Mouse (Mus musculus) T-helper 1 cell (primary cell): ENCODE measurements at regions not wholly inside any gene's neighbourhood (a gene's known extent, or its start where the extent isn't known, plus 50 kb on each side); places are given as distances from the start of the nearest gene placed in this dataset.

Source experiments
- in situ Hi-C: fragments of 300-600 bp; cut with MboI, MseI; formaldehyde crosslinking; loops from one replicate; pipeline ENCODE4 v1.15.1; 2025; ENCODE audit warnings: high pct_unique_total_duplicates

DNA sequence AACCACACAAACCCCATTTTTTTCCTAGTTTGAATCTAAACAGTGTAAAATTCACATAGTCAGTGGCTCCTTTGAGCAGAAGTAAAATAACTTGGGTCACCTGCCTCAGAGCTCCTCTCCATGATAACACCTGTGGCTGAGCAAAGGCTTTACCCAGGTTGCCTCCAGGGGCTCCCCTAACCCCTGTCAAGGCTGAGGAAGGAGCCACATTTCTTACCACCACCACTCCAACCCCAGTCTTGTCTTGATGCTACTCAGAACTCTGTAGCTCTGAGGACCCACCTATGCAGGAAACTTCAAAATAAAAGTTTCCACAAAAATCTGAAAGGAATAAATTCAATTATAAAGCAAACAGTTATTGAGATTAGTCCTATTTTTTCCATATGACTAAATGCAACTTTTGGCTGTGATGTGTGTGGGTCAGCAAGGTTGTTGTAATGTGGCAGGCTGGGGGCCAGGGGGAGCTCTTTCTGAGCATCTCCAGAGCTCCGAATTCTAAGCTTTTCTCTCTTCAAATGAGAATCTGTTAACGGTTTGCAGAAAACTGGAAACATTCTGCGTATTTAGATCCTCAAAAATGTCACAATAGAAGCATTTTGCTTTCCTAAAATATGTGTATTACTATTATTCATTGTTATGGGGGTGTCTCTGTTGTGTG lies 159.0 kb upstream of the Dusp10 start:
- in situ Hi-C loops, result no loop called here

DNA sequence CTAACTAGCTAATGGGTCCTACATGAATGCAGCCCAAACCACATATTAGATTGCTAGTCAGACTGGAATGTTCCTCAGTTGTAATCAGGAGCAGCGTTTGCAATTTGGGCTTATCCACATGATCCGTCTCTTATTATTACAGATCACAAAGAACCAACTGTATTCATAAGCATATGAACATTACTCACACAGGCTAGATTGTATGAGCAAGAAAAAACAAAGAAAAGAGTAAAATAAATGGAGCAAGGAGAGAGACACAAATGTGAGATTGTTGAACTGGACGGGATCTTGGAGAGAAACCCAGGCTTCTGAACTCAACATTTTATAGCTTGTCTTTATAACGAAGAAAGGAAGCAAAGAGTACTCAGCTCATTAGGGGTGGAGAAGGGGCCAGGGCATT lies 148.0 kb upstream of the Dusp10 start:
- in situ Hi-C loops, result no loop called here

- in situ Hi-C loops, result no loop called here
Observed at GRCm38 (mm10) chr1:183865586-183865985, 147.5 kb upstream of the Dusp10 start.

- in situ Hi-C loops, result no loop called here
Observed at GRCm38 (mm10) chr1:183868965-183869364, 144.1 kb upstream of the Dusp10 start.

DNA sequence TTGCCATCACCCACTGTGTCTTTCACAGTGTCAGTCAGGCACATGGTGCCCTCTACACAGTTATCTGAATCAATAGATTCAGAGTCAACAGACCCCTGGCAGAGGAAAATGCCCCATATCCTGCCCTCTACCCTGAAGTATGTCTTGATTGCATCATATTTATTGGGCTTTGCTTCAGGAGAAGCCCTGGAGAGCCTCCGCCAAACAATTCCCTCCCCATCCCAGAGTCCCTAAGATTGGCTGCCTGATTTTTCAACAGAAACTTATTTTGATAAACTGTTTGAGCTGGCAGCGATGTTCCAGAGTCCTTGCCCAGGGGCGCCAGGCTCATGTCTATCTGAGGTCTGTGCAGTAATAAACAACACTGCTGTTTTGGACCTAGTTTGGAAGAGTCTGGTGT lies 117.2 kb upstream of the Dusp10 start:
- in situ Hi-C loops, result no loop called here

DNA sequence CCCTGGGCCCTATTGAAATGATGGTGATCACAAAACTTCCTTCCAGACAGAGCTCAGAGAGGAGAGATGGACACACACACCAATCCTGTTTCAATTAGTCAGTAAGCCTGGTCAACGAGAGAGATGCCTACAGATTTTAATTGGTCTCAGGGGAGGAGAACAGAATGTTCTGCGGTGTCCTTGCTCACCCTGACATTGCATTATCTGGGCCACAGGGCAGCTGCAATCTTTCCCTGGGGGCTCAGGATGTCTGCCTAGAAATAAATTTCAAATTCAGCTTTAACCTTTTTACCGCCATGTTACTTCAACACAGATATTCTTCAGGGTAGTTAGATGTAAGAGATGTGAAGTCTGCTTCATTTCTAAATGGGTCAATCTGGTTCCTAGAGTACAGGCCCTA lies 115.0 kb upstream of the Dusp10 start:
- in situ Hi-C loops, result no loop called here

DNA sequence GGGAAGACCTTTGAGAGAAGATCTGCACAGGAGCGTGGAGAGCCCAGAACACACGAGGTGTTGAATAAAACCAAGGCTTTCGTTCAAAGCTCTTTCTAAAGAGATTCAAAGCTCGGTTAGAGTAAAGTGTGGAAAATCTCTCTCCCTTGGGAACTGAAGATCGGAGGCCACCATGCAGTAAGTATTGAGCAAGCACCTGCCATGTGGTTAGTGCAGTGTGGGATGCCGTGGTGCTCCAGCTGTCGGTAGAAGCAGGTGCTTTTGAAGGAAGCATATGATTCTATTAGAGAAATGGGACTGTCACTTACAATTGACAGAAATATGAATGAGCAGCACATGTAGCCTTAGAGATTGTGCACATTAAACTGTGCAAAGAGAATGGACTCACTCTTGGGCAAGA lies 108.5 kb upstream of the Dusp10 start:
- in situ Hi-C loops, result no loop called here

DNA sequence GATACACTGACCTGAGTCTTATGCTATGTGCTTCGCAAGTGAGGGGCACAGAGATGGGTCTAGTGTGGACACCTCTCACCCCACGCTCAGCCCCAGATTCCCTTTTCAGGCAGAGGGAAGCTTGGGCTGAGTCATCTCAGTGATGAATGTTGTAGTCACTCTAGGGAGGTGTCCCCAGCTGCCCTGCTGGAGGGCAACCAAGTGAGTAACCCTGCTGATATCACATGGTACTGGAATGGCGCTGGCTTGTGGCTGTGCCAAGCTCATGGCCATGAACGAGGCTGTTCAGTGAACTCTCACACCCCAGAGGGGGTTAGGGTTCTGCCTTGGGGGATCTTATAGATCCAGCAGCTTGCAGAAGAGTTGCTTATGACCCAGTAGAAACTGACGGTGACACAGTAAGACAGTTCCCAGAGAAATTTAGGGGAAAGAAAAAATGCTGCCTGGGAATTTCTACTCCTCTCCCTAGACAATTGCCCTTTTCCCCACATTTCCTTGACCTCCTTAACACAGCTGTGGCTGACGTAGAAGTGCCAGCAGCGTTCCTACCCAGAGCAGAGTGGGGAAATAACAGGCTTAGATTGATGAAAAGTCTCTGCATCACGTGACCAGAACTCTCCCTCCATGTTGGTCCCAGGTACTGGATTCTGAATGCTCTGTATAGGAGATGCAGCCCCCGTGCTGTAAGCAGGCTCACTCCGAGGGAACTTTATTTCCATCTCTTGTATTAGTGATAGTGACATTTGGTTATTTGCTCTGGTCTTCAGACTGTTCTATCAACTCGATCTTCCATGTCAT lies 107.6 kb upstream of the Dusp10 start:
- in situ Hi-C loops, result no loop called here

GRCm38 (mm10) chr1:183917656-183918055 lies 95.4 kb upstream of the Dusp10 start:
- in situ Hi-C loops, result no loop called here

DNA sequence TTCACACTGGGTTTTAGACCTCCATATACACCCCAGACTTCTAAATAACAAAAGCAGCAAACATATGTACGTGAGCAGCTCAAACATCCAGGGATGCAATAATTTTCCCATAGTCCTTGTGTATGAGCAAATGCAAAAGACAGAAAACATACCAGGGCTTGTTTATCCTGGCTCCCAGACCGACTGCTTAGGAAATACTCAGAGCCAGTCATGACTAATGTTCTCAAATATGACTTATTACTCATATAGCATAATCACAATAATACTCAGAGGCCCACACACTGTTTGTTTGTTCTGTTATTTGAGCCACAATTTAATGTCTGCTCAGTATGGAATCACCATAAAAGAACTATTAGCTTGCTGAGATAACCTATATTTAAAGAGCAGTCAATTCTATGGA lies 91.8 kb upstream of the Dusp10 start:
- in situ Hi-C loops, result no loop called here

DNA sequence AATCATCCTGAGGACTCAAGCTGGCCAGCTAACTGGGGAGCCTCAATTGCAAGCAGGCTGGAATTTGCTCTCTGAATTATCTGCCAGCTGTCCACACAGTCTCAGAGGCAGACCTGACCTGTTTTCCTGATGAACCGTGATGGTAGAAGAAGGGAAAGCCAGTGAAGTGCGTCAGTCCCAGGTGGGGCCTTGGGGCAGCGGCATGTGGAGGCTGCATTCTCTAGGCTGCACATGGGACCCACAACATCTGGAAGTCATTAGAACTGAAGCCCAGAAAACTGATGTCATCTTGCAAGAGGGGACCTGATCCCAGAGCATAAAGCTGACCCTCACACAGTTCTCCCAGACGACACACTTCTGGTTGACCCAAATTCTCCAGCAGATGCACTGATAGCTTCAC lies 84.6 kb upstream of the Dusp10 start:
- in situ Hi-C loops, result no loop called here

DNA sequence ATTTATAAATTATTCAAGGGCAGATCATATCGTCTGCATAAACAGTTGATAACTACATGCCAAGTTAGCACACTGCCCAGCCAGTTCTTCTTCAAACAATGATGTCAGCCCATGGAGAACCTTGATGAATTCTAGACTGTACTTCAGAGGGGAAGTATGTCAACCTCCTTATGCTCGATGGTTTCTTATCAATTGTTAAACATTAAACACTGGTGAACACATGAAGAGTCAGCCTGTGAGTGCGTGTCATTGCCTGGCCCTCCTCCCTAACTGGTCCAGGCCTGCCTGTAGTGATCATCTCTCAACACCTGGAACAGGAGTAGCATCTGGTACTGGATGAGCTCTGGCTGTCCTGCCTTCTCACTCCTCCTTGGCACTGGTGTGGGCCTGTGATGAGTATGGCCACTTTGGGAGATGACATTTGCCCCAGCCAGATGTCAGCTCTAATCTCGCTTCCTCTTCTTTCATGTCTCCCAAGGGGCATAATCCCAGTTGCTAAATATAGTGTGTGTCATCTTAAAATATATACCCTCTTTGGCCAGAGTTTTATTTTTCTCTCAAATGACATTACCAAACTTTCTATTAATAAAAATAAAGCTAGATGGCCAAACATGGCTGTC lies 82.6 kb upstream of the Dusp10 start:
- in situ Hi-C loops, result no loop called here

GRCm38 (mm10) chr1:183931141-183931540 lies 82.0 kb upstream of the Dusp10 start:
- in situ Hi-C loops, result no loop called here

GRCm38 (mm10) chr1:183933845-183934244 lies 79.3 kb upstream of the Dusp10 start:
- in situ Hi-C loops, result no loop called here

- in situ Hi-C loops, result no loop called here
Observed at GRCm38 (mm10) chr1:183937166-183937565, 75.9 kb upstream of the Dusp10 start.

DNA sequence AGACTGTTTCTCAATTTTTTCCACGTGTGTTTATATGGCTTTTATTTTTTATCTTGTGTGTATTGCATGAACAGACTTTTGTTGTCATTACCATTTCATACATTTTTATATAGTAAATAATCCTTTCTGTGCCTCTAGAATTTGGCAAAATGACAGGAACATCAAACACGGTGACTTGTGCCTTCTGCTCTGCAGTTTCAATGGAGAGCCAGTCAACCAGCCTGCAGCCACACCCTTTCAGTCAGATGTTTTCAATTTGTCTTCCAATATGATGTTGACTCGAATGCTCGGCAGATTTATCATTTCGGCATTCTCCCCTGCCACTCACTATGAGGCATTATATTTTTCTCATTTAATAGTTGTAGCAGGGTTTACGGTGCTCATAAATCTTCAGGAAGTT lies 74.7 kb upstream of the Dusp10 start:
- in situ Hi-C loops, result no loop called here

DNA sequence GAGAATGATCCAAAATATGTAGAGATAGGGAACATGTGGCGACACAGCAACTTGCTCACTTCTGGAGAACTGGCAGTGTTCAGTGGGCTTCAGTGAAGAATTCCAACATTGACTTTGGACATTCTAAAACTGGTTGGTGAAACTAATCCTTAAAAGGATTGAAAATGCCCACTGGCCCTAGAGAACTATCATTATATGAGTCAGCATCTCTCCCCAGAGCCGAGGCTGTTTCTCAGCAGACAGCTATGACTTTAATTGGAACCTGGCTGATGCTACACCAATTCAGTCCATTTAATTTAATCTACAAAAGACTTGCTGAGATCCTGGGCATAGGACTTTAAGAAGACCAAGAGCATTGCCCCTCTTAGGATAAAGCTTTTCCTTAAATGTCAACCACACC lies 72.4 kb upstream of the Dusp10 start:
- in situ Hi-C loops, result no loop called here

GRCm38 (mm10) chr1:183946241-183946640 lies 66.9 kb upstream of the Dusp10 start:
- in situ Hi-C loops, result no loop called here

DNA sequence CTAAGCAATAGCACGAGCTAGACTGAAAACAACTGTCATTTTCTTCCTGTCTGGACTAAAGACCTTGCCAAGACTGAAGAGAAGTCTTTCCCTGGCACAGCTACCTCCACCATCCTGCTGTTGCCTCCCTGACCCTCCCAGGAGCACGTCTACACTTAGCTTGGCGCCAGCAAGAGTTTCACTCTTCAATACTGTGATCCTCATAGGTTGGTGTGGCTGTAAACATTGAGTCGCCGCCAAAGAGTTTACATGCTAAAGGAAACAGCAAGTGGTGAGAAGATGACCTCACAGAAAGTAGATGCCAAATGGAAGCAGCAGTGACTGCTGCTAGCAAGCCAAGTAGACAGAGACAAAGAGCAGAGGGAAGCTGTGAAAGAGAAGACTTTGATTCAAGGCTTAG lies 66.0 kb upstream of the Dusp10 start:
- in situ Hi-C loops, result no loop called here

GRCm38 (mm10) chr1:183949205-183949604 lies 63.9 kb upstream of the Dusp10 start:
- in situ Hi-C loops, result no loop called here

- in situ Hi-C loops, result no loop called here
Observed at GRCm38 (mm10) chr1:183954086-183954485, 59.0 kb upstream of the Dusp10 start.

- in situ Hi-C loops, result no loop called here
Observed at GRCm38 (mm10) chr1:183956391-183956790, 56.7 kb upstream of the Dusp10 start.

- in situ Hi-C loops, result no loop called here
Observed at GRCm38 (mm10) chr1:183961383-183961782, 51.7 kb upstream of the Dusp10 start.
